Mouse (Mus musculus): ENCODE data around the gene Slc6a13. TPM values are rescaled to one million over a fixed set of nuclear protein-coding genes. Genes with fewer than 3 reads are reported as not detected.
A peak's percentile ranks its signal among the peaks of the same experiment; 100 is the strongest.

Gene Slc6a13
- total and polyA plus RNA-seq, 3 experiments, result 9.6 to 17.4 (median 15.4) TPM

- dilution Hi-C loops (cut with MboI; ENCODE audit: extremely low pct_ligation_motif_present, extremely low pct_unique_long_range_greater_than_20kb, low sequenced_read_pairs) (no loop called here), in situ Hi-C loops (cut with MboI; ENCODE audit: low pct_ligation_motif_present, low pct_unique_long_range_greater_than_20kb, low sequenced_read_pairs) (no loop called here)
- no peaks in the 10 kb centered on the region for H3K36me3 ChIP-seq (replicated peaks in 1 of 2; ENCODE audit: control insufficient read depth in 1 of 2, insufficient read depth in 1 of 2, low read length in 1 of 2)
- peaks cover 0 to 4% of the 10 kb centered on the region in 2 experiments; a peak in 2 of 4 replicates for H3K4me1 ChIP-seq (ENCODE audit: control insufficient read depth in 1 of 2, insufficient read depth in 2 of 2)
- TF ChIP-seq GABPA (IDR thresholded peaks at IDR 0.05; ENCODE audit: insufficient replicate concordance, low read depth, low read length) (no peak), EP300 (IDR thresholded peaks at IDR 0.05; ENCODE audit: low read length) (0 out of 2 replicates have a peak, but pooled peaks have one; percentile 12), NRF1 (IDR thresholded peaks at IDR 0.05; ENCODE audit: low read depth, low read length) (peak; percentile 49; the same call in 1 of the 2 replicates)
- no peak overlapping the region for H3K27ac ChIP-seq (ENCODE audit: insufficient read depth, low read depth)
- no peak for DNase-seq (ENCODE audit: extremely low read depth)
- H3K27me3 ChIP-seq (replicated peaks), result peaks cover 15% of the 10 kb centered on the region
- no peaks in the 10 kb centered on the region for H3K9me3 ChIP-seq (replicated peaks; ENCODE audit: low read length)
- H3K79me2 ChIP-seq (replicated peaks; ENCODE audit: control insufficient read depth, extremely low read depth, insufficient read depth, poor library complexity, severe bottlenecking), result no peaks in the 10 kb centered on the region
- H3K4me3 ChIP-seq (replicated peaks in 1 of 3; ENCODE audit: low read depth in 2 of 3, low read length in 2 of 3, poor library complexity in 1 of 3), result no peak overlapping the region
- no peak overlapping the region for H3K9ac ChIP-seq (ENCODE audit: insufficient read depth, low read depth)
- no peak overlapping the region for H3K4me2 ChIP-seq (ENCODE audit: insufficient read depth, low read depth, poor library complexity, severe bottlenecking)
Measured at GRCm38 (mm10) chr6:121284132-121284531, 15.9 kb upstream of the Slc6a13 start.

DNA sequence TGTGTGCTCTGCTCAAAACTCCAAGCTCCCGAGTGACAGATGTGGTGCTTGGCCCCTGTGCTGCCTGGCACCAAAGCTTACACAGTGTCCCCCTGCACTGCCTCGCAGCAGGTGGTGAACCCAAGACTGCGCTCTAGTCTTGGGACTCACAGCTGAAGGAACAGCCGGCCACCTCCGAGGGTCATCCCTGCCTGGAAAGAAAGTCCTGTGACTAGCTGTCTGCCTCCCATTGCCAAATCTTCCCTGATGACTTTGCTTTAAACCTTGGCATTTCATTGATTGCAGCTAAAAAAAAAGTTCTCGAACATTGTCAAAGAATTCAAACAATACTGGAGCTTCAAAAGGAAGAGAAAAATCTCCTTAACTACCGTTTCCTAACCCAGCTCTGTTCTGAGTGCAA is 710 bp upstream of the Slc6a13 start:
- dilution Hi-C loops (cut with MboI; ENCODE audit: extremely low pct_ligation_motif_present, extremely low pct_unique_long_range_greater_than_20kb, low sequenced_read_pairs), result no loop called here
- Histone ChIP-seq H3K27ac (ENCODE audit: insufficient read depth, low read depth) (no peak overlapping the region), H3K36me3 (replicated peaks in 1 of 2; ENCODE audit: control insufficient read depth in 1 of 2, insufficient read depth in 1 of 2, low read length in 1 of 2) (no peaks in the 10 kb centered on the region), H3K9ac (ENCODE audit: insufficient read depth, low read depth) (no peak overlapping the region), H3K27me3 (replicated peaks) (peaks cover 86% of the 10 kb centered on the region), H3K4me1 (ENCODE audit: control insufficient read depth in 1 of 2, insufficient read depth in 2 of 2) (peaks cover 0 to 3% of the 10 kb centered on the region in 2 experiments; a peak in 2 of 4 replicates), H3K4me2 (ENCODE audit: insufficient read depth, low read depth, poor library complexity, severe bottlenecking) (no peak overlapping the region), H3K4me3 (replicated peaks in 1 of 3; ENCODE audit: low read depth in 2 of 3, low read length in 2 of 3, poor library complexity in 1 of 3) (no peak overlapping the region), H3K79me2 (replicated peaks; ENCODE audit: control insufficient read depth, extremely low read depth, insufficient read depth, poor library complexity, severe bottlenecking) (no peaks in the 10 kb centered on the region), H3K9me3 (replicated peaks; ENCODE audit: low read length) (no peaks in the 10 kb centered on the region)
- TF ChIP-seq USF1 (IDR thresholded peaks at IDR 0.05; ENCODE audit: low read depth, low read length) (no peak), CHD1 (IDR thresholded peaks at IDR 0.05; ENCODE audit: low read depth, low read length) (no peak), SMC3 (IDR thresholded peaks at IDR 0.05; ENCODE audit: low read depth, low read length) (no peak), ELF1 (IDR thresholded peaks at IDR 0.05; ENCODE audit: low read depth, low read length) (no peak), ETS1 (conservative IDR thresholded peaks at IDR 0.05; ENCODE audit: low read depth, low read length) (no peak), POLR2A (IDR thresholded peaks at IDR 0.05; ENCODE audit: low read depth, low read length) (no peak), MAZ (IDR thresholded peaks at IDR 0.05; ENCODE audit: low read depth, low read length) (no peak), EP300 (IDR thresholded peaks at IDR 0.05; ENCODE audit: low read length) (no peak), KAT2A (IDR thresholded peaks at IDR 0.05; ENCODE audit: insufficient replicate concordance, low read length) (no peak), PAX5 (IDR thresholded peaks at IDR 0.05; ENCODE audit: low read length) (no peak), CHD2 (IDR thresholded peaks at IDR 0.05; ENCODE audit: low read length) (no peak), IRF4 (IDR thresholded peaks at IDR 0.05; ENCODE audit: low read depth, low read length) (no peak)
- no peak for DNase-seq (ENCODE audit: extremely low read depth)
- in situ Hi-C loops (cut with MboI; ENCODE audit: low pct_ligation_motif_present, low pct_unique_long_range_greater_than_20kb, low sequenced_read_pairs), result no loop called here

DNA sequence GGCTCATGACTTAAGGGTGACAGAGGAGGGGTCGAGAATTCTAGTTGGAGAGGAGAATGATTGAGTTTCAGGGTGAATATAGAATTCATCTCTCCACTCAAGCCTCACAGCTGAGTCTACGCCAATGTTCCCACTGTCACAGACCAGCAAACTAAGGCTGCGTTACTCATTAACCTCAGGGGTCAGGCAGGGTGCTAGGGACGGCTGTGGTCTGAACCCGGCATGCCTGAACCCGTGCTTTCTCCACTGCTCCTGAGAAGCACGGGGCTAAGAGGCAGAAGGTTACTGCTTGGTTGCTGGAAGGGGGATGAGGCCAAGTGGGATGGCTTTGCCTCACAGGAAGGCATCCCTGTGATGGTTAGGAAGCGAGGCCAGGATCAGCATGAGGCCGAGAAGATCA is 477 bp downstream of the Slc6a13 start:
- in situ Hi-C loops (cut with MboI; ENCODE audit: low pct_ligation_motif_present, low pct_unique_long_range_greater_than_20kb, low sequenced_read_pairs), result no loop called here
- TF ChIP-seq NRF1 (IDR thresholded peaks at IDR 0.05; ENCODE audit: low read depth, low read length), result no peak
- TF ChIP-seq JUND (conservative IDR thresholded peaks at IDR 0.05; ENCODE audit: low read depth, low read length), result no peak
- TF ChIP-seq UBTF (IDR thresholded peaks at IDR 0.05; ENCODE audit: low read depth, low read length), result no peak
- TF ChIP-seq MAFK (IDR thresholded peaks at IDR 0.05; ENCODE audit: insufficient replicate concordance, low read length), result no peak
- TF ChIP-seq POLR2AphosphoS2 (IDR thresholded peaks at IDR 0.05; ENCODE audit: low read depth, low read length), result no peak
- TF ChIP-seq HCFC1 (IDR thresholded peaks at IDR 0.05; ENCODE audit: low read depth, low read length), result no peak
- TF ChIP-seq USF2 (conservative IDR thresholded peaks at IDR 0.05; ENCODE audit: low read depth, low read length), result no peak
- no peak for TF ChIP-seq PAX5 (IDR thresholded peaks at IDR 0.05; ENCODE audit: low read length)
- no peak for TF ChIP-seq JUN (IDR thresholded peaks at IDR 0.05; ENCODE audit: insufficient read depth, low read depth, low read length)
- TF ChIP-seq CHD2 (IDR thresholded peaks at IDR 0.05; ENCODE audit: low read length), result no peak
- no peak for TF ChIP-seq NELFE (IDR thresholded peaks at IDR 0.05; ENCODE audit: low read depth, low read length)
- TF ChIP-seq GABPA (IDR thresholded peaks at IDR 0.05; ENCODE audit: insufficient replicate concordance, low read depth, low read length), result no peak
- TF ChIP-seq ZKSCAN1 (IDR thresholded peaks at IDR 0.05; ENCODE audit: borderline replicate concordance, low read depth, low read length), result no peak
- TF ChIP-seq IRF4 (IDR thresholded peaks at IDR 0.05; ENCODE audit: low read depth, low read length), result no peak
- dilution Hi-C loops (cut with MboI; ENCODE audit: extremely low pct_ligation_motif_present, extremely low pct_unique_long_range_greater_than_20kb, low sequenced_read_pairs), result no loop called here
- Histone ChIP-seq H3K9ac (ENCODE audit: insufficient read depth, low read depth) (no peak overlapping the region), H3K4me3 (replicated peaks in 1 of 3; ENCODE audit: low read depth in 2 of 3, low read length in 2 of 3, poor library complexity in 1 of 3) (no peak overlapping the region), H3K9me3 (replicated peaks; ENCODE audit: low read length) (no peaks in the 10 kb centered on the region), H3K36me3 (replicated peaks in 1 of 2; ENCODE audit: control insufficient read depth in 1 of 2, insufficient read depth in 1 of 2, low read length in 1 of 2) (no peaks in the 10 kb centered on the region), H3K4me2 (ENCODE audit: insufficient read depth, low read depth, poor library complexity, severe bottlenecking) (no peak overlapping the region), H3K27me3 (replicated peaks) (peaks cover 83% of the 10 kb centered on the region), H3K4me1 (ENCODE audit: control insufficient read depth in 1 of 2, insufficient read depth in 2 of 2) (peaks cover 0 to 3% of the 10 kb centered on the region in 2 experiments; a peak in 2 of 4 replicates), H3K79me2 (replicated peaks; ENCODE audit: control insufficient read depth, extremely low read depth, insufficient read depth, poor library complexity, severe bottlenecking) (no peaks in the 10 kb centered on the region), H3K27ac (ENCODE audit: insufficient read depth, low read depth) (no peak overlapping the region)
- DNase-seq (ENCODE audit: extremely low read depth), result no peak

Measured in CH12.LX (cell line).